Mouse (Mus musculus) liver, embryonic 13.5 days (tissue): ENCODE measurements at regions not wholly inside any gene's neighbourhood (a gene's known extent, or its start where the extent isn't known, plus 50 kb on each side); places are given as distances from the start of the nearest gene placed in this dataset.

Source experiments
- ATAC-seq: fragments of 200-750 bp; cut with Nextera tagmentation; 2 replicates; pipeline ENCODE4 v1.8.0; 2017; ENCODE audit warnings: low read depth, mild to moderate bottlenecking, moderate number of reproducible peaks, moderate library complexity
- DNase-seq: peaks from one replicate; pipeline ENCODE4 v3.0.0; 2022
- H3K27ac ChIP-seq: fragments of 300-500 bp; sonication (generic); 2 replicates; pipeline ENCODE4 v1.5.1; 2015; ENCODE audit warnings: moderate library complexity, mild to moderate bottlenecking, inconsistent platforms
- H3K27me3 ChIP-seq: fragments of 300-500 bp; sonication (generic); 2 replicates; pipeline ENCODE4 v1.6.1; 2015; ENCODE audit warnings: mild to moderate bottlenecking, inconsistent platforms
- H3K36me3 ChIP-seq: fragments of 300-500 bp; sonication (generic); 2 replicates; pipeline ENCODE4 v1.6.1; 2015; ENCODE audit warnings: mild to moderate bottlenecking, inconsistent platforms
- H3K4me1 ChIP-seq: fragments of 300-500 bp; sonication (generic); replicated peaks from 2 replicates; pipeline ENCODE4 v1.6.1; 2015; ENCODE audit warnings: inconsistent platforms
- H3K4me2 ChIP-seq: fragments of 300-500 bp; sonication (generic); 2 replicates; pipeline ENCODE4 v1.6.1; 2015; ENCODE audit warnings: inconsistent platforms, mild to moderate bottlenecking, moderate library complexity
- H3K4me3 ChIP-seq: fragments of 300-500 bp; sonication (generic); replicated peaks from 2 replicates; pipeline ENCODE4 v1.5.1; 2015; ENCODE audit warnings: mild to moderate bottlenecking, inconsistent platforms
- H3K9ac ChIP-seq: fragments of 300-500 bp; sonication (generic); 2 replicates; pipeline ENCODE4 v1.6.1; 2015; ENCODE audit warnings: mild to moderate bottlenecking, inconsistent platforms
- H3K9me3 ChIP-seq: fragments of 300-500 bp; sonication (generic); replicated peaks from 2 replicates; pipeline ENCODE4 v1.6.1; 2016; ENCODE audit warnings: inconsistent platforms
- WGBS: fragments of 180-500 bp; shearing (Covaris S2); methylation state at CpG from one replicate; pipeline ENCODE4 v1.1.7; 2015; ENCODE audit not compliant: insufficient replicate concordance; 5-methylcytosine and 5-hydroxymethylcytosine counted together

DNA sequence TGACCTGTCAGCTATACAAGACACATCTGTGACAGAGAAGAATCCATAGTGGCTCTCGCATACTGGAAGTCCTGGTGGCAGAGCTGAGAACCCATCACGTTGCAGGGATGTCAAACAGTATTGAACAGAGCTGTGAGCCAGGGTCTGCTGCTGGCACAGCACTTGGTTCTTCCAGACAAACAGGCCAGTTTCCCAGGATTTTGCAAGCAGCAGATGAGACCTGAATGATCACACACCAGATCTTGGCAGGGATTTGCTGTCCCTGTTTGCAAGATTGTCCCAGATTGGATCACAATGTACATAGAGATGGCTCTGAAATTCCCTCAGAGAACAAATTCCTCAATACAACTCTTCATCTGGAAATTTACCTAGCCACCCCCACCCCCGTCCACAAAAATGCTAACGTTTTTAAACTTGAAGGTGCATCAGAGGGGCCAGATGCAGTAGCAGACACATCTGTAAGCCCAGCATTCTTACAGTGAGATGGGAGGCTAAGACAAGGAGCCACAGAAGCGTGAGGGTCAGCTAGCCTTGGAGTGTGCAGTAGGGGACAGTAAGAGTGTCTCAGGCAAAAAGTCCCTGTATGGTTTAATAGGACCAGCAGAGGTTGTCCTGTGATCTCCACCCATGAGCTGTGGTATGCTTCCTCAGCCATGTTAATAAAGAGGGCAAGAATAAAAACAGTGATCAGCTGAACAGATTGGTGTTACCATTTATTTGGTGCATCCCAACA lies 307.8 kb downstream of the Gadd45g start:
- Histone ChIP-seq H3K27ac (no peak overlapping the region), H3K9me3 (no peaks in the 10 kb centered on the region), H3K36me3 (no peaks in the 10 kb centered on the region), H3K27me3 (no peaks in the 10 kb centered on the region), H3K4me1 (no peaks in the 10 kb centered on the region; the same call in 1 of the 2 replicates), H3K4me2 (no peak overlapping the region), H3K9ac (no peak overlapping the region), H3K4me3 (no peak overlapping the region)
- 51% methylated on average over 5 of the region's 5 CpGs for WGBS
- no peak for DNase-seq
- ATAC-seq = no peak

GRCm38 (mm10) chr13:52154844-52155587 lies 308.5 kb downstream of the Gadd45g start:
- ATAC-seq (no peak), DNase-seq (no peak)
- H3K9ac ChIP-seq = no peak overlapping the region
- no peaks in the 10 kb centered on the region for H3K9me3 ChIP-seq
- 68% methylated on average over 14 of the region's 14 CpGs for WGBS
- H3K27me3 ChIP-seq = no peaks in the 10 kb centered on the region
- H3K27ac ChIP-seq = no peak overlapping the region
- H3K4me2 ChIP-seq = no peak overlapping the region
- no peaks in the 10 kb centered on the region; the same call in 1 of the 2 replicates for H3K4me1 ChIP-seq
- no peak overlapping the region for H3K4me3 ChIP-seq
- H3K36me3 ChIP-seq = no peaks in the 10 kb centered on the region

- Histone ChIP-seq H3K27me3 (no peaks in the 10 kb centered on the region), H3K4me2 (no peak overlapping the region), H3K4me3 (no peak overlapping the region), H3K4me1 (no peaks in the 10 kb centered on the region; the same call in 1 of the 2 replicates), H3K9ac (no peak overlapping the region), H3K36me3 (no peaks in the 10 kb centered on the region), H3K27ac (no peak overlapping the region), H3K9me3 (no peaks in the 10 kb centered on the region)
- ATAC-seq (no peak), DNase-seq (no peak)
- WGBS = 31% methylated on average over 8 of the region's 8 CpGs
Measured at GRCm38 (mm10) chr13:52155588-52156086, 309.2 kb downstream of the Gadd45g start.

- Histone ChIP-seq H3K9me3 (no peaks in the 10 kb centered on the region), H3K36me3 (no peaks in the 10 kb centered on the region), H3K27ac (no peak overlapping the region), H3K4me3 (no peak overlapping the region), H3K27me3 (no peaks in the 10 kb centered on the region), H3K4me1 (no peaks in the 10 kb centered on the region), H3K9ac (no peak overlapping the region), H3K4me2 (no peak overlapping the region)
- 77% methylated on average over 7 of the region's 7 CpGs for WGBS
- no peak for ATAC-seq
- no peak for DNase-seq
Measured at GRCm38 (mm10) chr13:52162676-52163075, 316.2 kb downstream of the Gadd45g start.

- Histone ChIP-seq H3K9ac (no peak overlapping the region), H3K4me1 (no peaks in the 10 kb centered on the region), H3K27ac (no peak overlapping the region), H3K27me3 (no peaks in the 10 kb centered on the region), H3K9me3 (no peaks in the 10 kb centered on the region), H3K4me2 (no peak overlapping the region), H3K4me3 (no peak overlapping the region), H3K36me3 (no peaks in the 10 kb centered on the region)
- 75% methylated on average over 1 of the region's 1 CpGs for WGBS
- DNase-seq (no peak), ATAC-seq (no peak)
Measured at GRCm38 (mm10) chr13:52165531-52165930, 319.1 kb downstream of the Gadd45g start.

DNA sequence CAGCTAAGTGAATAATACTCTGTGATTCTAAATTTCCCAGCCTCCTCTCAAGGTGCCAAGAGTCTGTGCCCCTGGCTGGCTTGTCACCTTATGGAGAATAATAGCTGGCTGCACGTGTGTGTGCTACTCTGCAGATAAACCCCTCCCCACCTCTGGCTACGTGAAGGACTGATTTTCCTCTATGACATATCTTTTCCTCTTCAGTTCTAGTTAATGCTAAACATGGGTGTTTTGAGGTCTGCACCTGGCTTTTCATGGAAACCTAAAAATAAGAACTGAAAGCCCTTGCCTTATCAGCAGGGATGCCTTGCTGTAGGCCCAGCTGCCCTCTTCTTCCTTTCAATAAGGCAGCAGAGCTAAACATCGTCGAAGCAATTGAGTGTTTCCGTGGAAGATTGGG lies 321.5 kb downstream of the Gadd45g start:
- Histone ChIP-seq H3K27ac (no peak overlapping the region), H3K4me1 (no peaks in the 10 kb centered on the region), H3K9me3 (no peaks in the 10 kb centered on the region), H3K4me2 (no peak overlapping the region), H3K4me3 (no peak overlapping the region), H3K27me3 (no peaks in the 10 kb centered on the region), H3K9ac (no peak overlapping the region), H3K36me3 (no peaks in the 10 kb centered on the region)
- DNase-seq = no peak
- ATAC-seq = no peak
- 49% methylated on average over 5 of the region's 5 CpGs for WGBS

DNA sequence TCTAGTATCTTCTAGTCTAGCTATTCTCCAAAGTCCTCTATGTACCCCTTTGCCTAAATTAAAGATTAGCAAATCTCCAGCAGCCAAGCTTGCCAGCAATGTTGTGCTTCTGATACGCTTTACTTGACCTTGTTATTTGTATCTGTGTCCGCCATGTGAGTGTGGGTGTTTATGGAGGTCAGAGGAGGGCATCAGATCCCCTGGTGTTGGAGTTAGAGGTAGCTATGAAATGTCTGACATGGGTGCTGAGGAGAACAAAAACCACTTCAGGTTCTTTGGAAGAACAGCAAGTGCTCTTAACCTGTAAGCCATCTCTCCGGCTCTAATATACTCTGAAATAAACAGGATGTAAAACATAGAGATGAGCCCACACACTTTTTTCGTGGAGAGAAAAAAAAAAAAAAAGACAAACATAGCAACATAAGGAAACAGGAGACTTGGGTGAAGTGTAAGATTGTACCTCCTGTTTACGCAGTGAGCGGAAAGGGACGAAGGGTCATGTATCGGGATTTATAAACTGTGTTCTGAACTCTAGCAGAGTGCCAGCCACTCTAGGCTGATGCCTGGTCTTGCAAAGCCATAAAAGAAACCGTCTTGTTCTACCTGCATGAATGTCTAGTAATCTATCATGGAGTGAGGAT lies 326.3 kb downstream of the Gadd45g start:
- Histone ChIP-seq H3K36me3 (no peaks in the 10 kb centered on the region), H3K9ac (no peak overlapping the region), H3K27ac (no peak overlapping the region), H3K4me2 (no peak overlapping the region), H3K9me3 (no peaks in the 10 kb centered on the region), H3K4me1 (no peaks in the 10 kb centered on the region), H3K27me3 (no peaks in the 10 kb centered on the region), H3K4me3 (no peak overlapping the region)
- ATAC-seq (no peak), DNase-seq (no peak)
- WGBS = 69% methylated on average over 9 of the region's 9 CpGs

- 34% methylated on average over 2 of the region's 2 CpGs for WGBS
- no peak for ATAC-seq
Measured at GRCm38 (mm10) chr13:52175665-52176064, 329.2 kb downstream of the Gadd45g start.

DNA sequence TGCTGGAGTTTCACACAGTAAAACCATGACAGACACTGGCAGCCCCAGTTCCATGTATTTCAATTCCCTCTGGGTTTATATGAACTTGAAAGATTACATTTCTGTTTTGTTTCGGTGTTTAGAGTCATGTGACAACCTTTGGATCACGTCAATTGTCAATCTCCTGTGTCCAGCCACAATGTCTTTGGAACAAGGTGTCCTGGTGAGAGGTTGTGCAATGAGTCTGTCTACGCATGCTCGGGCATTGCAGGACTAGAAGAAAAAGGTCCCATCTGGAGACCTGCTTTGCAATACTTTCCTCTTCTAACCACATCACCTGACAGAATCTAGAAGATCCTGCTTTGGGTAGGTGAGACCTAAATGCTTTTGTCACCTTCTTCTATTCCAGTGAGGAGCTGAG lies 333.5 kb downstream of the Gadd45g start:
- H3K36me3 ChIP-seq = no peaks in the 10 kb centered on the region
- H3K27ac ChIP-seq = no peak overlapping the region
- no peaks in the 10 kb centered on the region for H3K27me3 ChIP-seq
- H3K4me2 ChIP-seq = no peak overlapping the region
- no peaks in the 10 kb centered on the region for H3K9me3 ChIP-seq
- no peak overlapping the region for H3K9ac ChIP-seq
- no peaks in the 10 kb centered on the region for H3K4me1 ChIP-seq
- ATAC-seq (no peak), DNase-seq (no peak)
- 68% methylated on average over 4 of the region's 4 CpGs for WGBS
- H3K4me3 ChIP-seq = no peak overlapping the region

More at GRCm38 (mm10) chr13:52175665-52176064, 329.2 kb downstream of the Gadd45g start:
- H3K4me3 ChIP-seq = no peak overlapping the region
- no peaks in the 10 kb centered on the region for H3K36me3 ChIP-seq
- DNase-seq = no peak
- no peaks in the 10 kb centered on the region for H3K9me3 ChIP-seq
- no peaks in the 10 kb centered on the region for H3K4me1 ChIP-seq
- no peak overlapping the region for H3K4me2 ChIP-seq
- H3K9ac ChIP-seq = no peak overlapping the region
- no peaks in the 10 kb centered on the region for H3K27me3 ChIP-seq
- H3K27ac ChIP-seq = no peak overlapping the region

DNA sequence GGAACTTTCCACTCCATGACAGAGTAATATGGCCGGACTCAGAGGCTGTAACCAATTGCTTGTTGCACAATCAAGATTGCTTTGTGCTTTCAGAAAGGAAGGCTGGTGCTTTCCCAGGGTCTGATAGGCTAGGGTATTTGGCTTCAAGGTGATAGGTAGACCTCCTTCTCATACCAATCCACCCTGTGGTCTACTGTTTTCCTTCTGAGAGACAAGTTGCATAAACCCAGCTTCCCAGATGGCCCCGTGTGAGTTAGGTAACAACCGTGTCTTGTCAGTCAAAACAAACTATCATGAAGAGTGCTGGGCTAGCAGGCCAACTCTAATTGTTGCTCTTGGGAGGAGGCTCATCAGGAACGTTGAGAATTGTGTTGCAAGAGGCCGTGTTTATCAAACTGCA lies 337.2 kb downstream of the Gadd45g start:
- 42% methylated on average over 5 of the region's 5 CpGs for WGBS
- ATAC-seq = no peak
- H3K27ac ChIP-seq = no peak overlapping the region

DNA sequence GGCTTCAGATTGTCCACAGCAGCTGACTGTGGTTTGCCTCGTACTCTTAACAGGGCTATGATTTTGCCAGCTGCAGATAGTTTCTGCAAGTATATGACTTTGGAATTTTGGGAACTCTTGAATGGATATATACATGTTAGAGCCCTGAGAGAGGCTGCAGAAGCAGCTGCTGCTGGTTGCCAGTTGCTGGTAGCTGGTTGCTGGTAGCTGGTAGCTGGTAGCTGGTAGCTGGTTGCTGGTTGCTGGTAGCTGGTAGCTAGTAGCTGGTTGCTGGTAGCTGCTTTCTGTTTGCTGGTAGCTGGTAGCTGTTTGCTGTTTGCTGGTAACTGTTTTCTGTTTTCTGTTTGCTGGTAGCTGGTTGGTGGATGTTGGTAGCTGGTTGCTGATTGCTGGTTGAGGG lies 339.1 kb downstream of the Gadd45g start:
- no peak overlapping the region for H3K4me3 ChIP-seq
- ATAC-seq (no peak), DNase-seq (no peak)
- 42% methylated on average over 1 of the region's 1 CpGs for WGBS
- H3K27me3 ChIP-seq = no peaks in the 10 kb centered on the region
- H3K9ac ChIP-seq = no peak overlapping the region
- no peak overlapping the region for H3K27ac ChIP-seq
- no peaks in the 10 kb centered on the region for H3K36me3 ChIP-seq
- no peaks in the 10 kb centered on the region for H3K9me3 ChIP-seq
- H3K4me2 ChIP-seq = no peak overlapping the region
- peaks cover 4% of the 10 kb centered on the region; the same call in 1 of the 2 replicates for H3K4me1 ChIP-seq

More for the DNA sequence above, 337.2 kb downstream of the Gadd45g start:
- Histone ChIP-seq H3K9me3 (no peaks in the 10 kb centered on the region), H3K4me2 (no peak overlapping the region), H3K27me3 (no peaks in the 10 kb centered on the region), H3K36me3 (no peaks in the 10 kb centered on the region), H3K4me1 (no peaks in the 10 kb centered on the region; the same call in 1 of the 2 replicates), H3K4me3 (no peak overlapping the region), H3K9ac (no peak overlapping the region)
- no peak for DNase-seq
